Mouse (Mus musculus): ENCODE results near the gene Saxo2.
A peak's percentile ranks its signal among the peaks of the same experiment; 100 is the strongest.

Saxo2 gene

GRCm38 (mm10) chr7:82648353-82649080 is at the start of gene Saxo2, which contains the start of gene Efl1:
Gene Saxo2, minus strand, starts transcription at chr7:82648528.
Gene Efl1, plus strand, starts transcription at chr7:82648614.
- peak; percentile 87 to 95 for DNase-seq (ENCODE audit: low spot score in 2 of 2)

- DNase-seq (ENCODE audit: low spot score in 2 of 2): no peak
Observed at GRCm38 (mm10) chr7:82697668-82698067, 49.3 kb upstream of the Saxo2 start.

DNA sequence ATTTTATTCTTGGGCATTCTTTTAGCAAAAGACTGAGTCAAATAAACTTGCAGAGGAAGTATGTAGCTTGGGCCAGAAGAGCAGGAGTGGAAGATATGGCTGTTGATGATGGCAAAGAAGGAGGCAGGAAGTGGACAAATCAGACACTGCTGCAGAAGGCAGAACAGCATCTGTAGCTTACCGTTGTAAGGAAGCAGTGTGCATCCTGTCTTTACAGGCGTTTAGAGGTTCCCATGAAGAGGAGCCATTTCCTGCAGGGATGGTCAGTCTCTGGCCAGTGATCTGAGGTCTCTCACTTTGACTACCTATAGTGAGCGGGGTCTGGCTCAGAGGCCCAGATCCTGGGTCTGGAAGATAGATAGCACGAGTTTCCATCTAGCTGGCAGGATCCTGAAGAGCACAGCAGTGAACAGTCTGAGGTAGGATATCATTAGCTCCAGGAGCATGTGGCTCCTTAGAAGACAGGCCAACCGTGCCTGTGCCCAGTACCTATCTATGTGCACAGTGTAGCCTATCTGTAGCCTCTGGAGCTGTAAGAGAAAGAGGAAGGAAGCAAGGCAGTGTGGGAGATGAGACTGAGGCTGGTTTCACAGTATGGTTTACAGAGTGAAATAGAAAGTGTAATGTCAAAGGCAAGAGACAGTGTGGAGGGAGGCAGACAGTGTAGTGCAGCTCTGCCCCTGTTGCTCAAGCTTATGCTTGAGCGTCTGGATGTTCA is 42.9 kb upstream of the Saxo2 start:
- DNase-seq (ENCODE audit: low spot score in 2 of 2): no peak

DNA sequence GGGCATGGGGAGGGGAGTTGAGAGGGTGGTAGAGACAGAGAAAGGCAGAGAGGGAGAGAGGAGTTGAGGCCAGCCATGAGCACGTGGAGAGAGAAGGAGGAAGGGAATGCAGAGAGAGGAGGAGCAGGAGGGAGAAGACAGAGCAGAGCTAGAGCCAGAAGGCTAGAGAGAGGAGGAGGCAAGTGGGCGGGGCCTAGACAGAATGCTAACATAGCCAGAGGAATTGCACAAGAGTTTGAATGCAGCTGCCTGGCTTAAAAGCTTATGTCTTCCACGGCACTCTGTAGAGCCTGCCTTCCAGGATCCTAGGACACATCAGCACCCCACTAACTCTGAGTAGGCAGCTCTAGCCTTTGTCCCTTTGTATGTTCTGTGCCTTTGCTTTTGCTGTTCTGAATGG is 40.4 kb upstream of the Saxo2 start:
- peak in 1 of 2 experiments; percentile 19 for DNase-seq (ENCODE audit: low spot score in 2 of 2)

DNA sequence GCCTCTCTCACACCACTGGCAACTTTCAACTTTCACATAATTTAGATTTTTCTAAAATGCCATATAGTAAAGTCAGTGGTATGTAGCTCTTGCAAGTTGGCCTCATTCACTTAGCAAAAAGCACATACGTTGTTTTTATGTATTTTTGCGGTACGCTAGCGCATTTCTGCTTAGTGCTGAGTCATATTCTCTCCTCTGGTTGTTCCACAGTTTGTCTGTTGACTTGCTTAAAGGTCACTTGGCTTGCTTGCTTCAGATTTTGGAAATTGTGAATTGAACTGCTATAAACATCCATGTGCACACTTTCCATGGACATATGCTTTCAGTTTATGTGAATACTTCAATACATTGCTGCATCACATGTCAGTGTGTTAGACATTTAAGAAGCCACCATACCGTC is 31.6 kb upstream of the Saxo2 start:
- DNase-seq (ENCODE audit: low spot score in 2 of 2): no peak

- no peak for DNase-seq (ENCODE audit: low spot score in 2 of 2)
Observed at GRCm38 (mm10) chr7:82676834-82677233, 28.5 kb upstream of the Saxo2 start.

- no peak for DNase-seq (ENCODE audit: low spot score in 2 of 2)
Observed at GRCm38 (mm10) chr7:82676001-82676400, 27.7 kb upstream of the Saxo2 start.

DNA sequence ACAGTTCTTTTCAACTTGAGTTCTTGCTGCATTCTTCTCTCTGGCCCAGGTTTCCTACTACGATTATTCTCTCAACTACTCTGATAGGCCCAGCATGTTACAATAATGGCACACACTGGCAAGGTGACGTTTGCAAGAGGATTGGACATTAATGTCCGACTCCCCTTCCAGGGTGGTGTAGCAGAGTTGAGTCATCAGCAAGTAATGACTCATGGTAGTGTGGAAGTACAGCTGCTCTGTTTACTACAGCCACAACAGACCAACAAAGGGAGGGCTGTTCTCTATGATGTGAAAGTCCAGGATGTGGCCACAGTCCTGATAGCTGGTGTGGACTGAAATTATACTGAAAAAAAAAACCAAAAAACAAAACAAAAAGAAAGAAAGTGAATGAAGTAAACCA is 16.3 kb upstream of the Saxo2 start:
- no peak for DNase-seq (ENCODE audit: low spot score in 2 of 2)

- DNase-seq (ENCODE audit: low spot score in 2 of 2): no peak
Observed at GRCm38 (mm10) chr7:82649081-82649445, 735 bp upstream of the Saxo2 start.

- DNase-seq (ENCODE audit: low spot score in 2 of 2): no peak
Observed at GRCm38 (mm10) chr7:82647909-82648308, 419 bp downstream of the Saxo2 start.

- DNase-seq (ENCODE audit: low spot score in 2 of 2): no peak
Observed at GRCm38 (mm10) chr7:82647183-82647582, 1.1 kb downstream of the Saxo2 start.

GRCm38 (mm10) chr7:82625342-82625741 is 23.0 kb downstream of the Saxo2 start:
- DNase-seq (ENCODE audit: low spot score in 2 of 2): peak; percentile 24 to 78

- DNase-seq (ENCODE audit: low spot score in 2 of 2): no peak
Observed at GRCm38 (mm10) chr7:82609629-82610028, 38.7 kb downstream of the Saxo2 start.

GRCm38 (mm10) chr7:82605425-82605824 is 42.9 kb downstream of the Saxo2 start:
- no peak for DNase-seq (ENCODE audit: low spot score in 2 of 2)

DNA sequence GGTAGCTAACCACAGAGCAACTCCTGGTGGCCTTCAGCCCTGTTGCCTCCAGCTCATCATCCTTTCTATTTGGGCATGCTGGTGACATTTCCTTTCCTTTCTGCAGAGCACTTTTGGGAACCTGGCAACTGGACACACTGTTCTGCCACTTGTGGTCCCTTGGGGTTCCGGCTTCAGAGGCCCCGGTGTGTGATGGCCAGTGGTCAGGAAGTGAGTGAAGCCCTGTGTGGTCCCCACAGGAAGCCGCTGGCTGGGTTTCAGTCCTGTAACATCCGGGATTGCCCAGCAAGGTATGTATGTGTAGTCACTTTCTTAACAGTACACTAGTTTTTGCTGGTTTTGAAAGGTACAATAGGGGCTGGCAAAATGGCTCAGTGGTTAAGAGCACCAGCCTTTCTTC is 46.3 kb downstream of the Saxo2 start:
- DNase-seq (ENCODE audit: low spot score in 2 of 2): no peak

DNA sequence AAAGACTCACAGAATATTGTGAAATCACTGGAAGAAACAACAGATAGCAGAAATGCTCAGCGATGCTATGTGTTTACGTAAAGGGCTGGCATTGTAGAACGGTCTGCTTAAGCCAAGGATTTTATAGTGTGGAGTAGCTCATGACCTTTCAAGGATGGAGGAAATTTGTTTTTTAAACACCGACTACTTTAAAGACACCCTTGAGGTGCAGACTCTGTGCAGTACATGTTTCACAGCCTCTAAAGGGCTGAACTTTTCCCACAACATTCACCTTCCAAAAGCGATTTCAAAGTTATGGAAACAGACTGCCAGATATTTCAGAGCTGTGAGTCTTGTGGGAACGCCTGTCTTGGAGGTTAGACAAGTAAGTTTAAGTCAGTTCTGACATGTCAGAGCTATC is 57.4 kb downstream of the Saxo2 start:
- DNase-seq (ENCODE audit: low spot score in 2 of 2): no peak

Measured in urinary bladder, postnatal 4 days (tissue).